Mouse (Mus musculus): ENCODE data around the gene Mansc1.

Mansc1 gene

DNA sequence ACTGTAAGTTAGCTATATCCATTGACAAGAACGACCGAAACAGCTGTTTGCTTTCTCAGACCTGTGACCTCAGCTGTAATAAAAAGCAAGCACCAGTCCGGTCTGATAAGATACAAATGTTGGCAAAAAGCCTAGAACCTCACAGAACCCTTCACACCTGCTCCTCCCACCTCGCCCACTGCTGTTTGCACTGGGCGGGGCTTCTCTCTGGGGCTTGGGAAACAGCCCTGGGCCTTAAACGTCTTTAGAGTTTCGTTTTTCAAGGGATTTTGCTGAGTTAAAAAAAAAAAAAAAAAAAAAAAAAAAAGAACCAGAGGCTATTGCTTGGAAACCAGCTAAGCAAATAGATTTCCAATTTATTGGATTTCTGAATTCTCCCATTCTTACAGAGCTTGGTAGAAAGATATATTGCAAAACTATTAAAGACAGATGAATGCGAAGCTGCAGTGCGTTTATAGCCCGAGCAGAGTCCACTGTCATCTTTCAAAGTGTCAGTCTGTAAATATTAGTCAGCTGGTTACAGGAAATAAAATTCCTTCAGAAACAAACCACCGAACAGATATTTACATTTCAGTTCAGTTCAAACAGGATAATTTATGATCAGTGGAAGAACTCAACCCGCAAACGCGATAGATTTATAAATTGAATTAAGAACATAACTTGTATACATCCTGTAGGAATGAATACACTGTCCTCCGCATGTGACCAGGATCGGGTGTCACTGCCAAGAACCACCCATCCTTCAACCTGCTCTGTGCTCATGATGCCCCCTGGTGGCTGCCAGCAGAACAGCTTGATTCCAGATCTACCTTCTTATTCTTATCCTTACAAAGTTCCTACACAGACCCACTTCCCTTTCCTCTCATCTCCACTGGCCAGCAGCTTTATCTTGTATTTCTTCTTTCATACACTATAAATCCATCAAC is 17.3 kb downstream of the Mansc1 start:
- POLR2A ChIA-PET = interaction anchor here in 3 of 4 experiments (0.5 to 2.4 kb wide), 13 partner anchors 11 to 292 kb away, joined by 3 to 14 read pairs (median 4); no protein-coding TSS in a partner anchor
- CTCF ChIA-PET = interaction anchor here (0.5 to 1.6 kb wide), 29 partner anchors 10 to 706 kb away, joined by 3 to 8 read pairs (median 3); partner anchors contain the start of gene Mansc1 (in 1 of the 4)

DNA sequence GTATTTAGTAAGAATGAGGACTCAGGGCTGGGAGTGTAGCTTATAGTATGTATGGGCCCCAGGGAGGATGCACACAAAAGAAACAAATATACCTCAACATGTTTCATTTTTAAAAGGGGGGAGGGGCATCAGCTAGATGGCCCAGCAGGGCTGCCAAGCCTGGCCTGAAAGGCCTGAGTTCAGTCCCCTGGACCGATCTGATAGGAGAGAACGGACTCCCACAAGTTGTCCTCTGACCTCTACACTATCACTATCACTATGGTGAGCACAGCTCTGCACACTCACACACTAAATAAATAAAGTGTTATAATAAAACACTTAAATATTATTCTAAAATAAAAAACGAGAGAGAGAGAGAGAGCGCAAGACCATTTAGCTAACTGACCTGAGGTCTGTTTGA is 18.0 kb downstream of the Mansc1 start:
- CTCF ChIA-PET = interaction anchor here in 3 of 4 experiments (0.5 to 1.5 kb wide), 12 partner anchors 11 to 229 kb away, joined by 3 to 5 read pairs (median 3); no protein-coding TSS in a partner anchor
- POLR2A ChIA-PET = interaction anchor here in 3 of 4 experiments (0.9 to 2.4 kb wide), 12 partner anchors 9 to 175 kb away, joined by 3 to 14 read pairs (median 3); no protein-coding TSS in a partner anchor

DNA sequence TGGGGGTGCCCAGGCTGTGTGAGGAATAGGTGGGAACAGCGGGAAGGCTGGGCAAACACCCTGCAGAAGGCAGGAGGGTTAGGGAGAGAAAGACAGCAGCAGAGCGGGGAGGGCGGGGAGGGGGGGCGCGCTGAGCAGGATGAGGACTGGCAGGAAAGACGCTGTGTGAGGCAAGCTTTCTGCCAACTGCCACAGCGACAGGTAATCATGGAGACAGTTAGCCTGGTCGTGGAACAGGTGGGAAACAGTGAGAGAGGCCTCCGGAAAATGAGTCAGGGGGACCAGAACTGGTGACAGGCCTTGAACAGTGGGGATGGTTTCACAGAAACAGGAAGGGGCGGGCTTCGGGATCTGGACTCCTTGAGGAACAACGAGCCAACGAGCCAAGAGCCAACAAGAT is 20.4 kb downstream of the Mansc1 start:
- CTCF ChIA-PET = interaction anchor here in 2 of 4 experiments (0.6 to 1.0 kb wide), 3 partner anchors 9 to 115 kb away, joined by 3 to 4 read pairs (median 3); no protein-coding TSS in a partner anchor
- POLR2A ChIA-PET = interaction anchor here in 3 of 4 experiments (0.7 to 0.8 kb wide), 3 partner anchors 46 to 225 kb away, joined by 3 to 5 read pairs (median 3); no protein-coding TSS in a partner anchor

GRCm38 (mm10) chr6:134610380-134610779 is 21.9 kb downstream of the Mansc1 start:
- CTCF ChIA-PET = interaction anchor here in 3 of 4 experiments (0.6 to 1.7 kb wide), 4 partner anchors 9 to 11 kb away, joined by 3 to 8 read pairs (median 3); no protein-coding TSS in a partner anchor
- POLR2A ChIA-PET = interaction anchor here in 3 of 4 experiments (0.6 to 1.4 kb wide), 4 partner anchors 9 to 253 kb away, joined by 3 to 6 read pairs (median 4); no protein-coding TSS in a partner anchor

DNA sequence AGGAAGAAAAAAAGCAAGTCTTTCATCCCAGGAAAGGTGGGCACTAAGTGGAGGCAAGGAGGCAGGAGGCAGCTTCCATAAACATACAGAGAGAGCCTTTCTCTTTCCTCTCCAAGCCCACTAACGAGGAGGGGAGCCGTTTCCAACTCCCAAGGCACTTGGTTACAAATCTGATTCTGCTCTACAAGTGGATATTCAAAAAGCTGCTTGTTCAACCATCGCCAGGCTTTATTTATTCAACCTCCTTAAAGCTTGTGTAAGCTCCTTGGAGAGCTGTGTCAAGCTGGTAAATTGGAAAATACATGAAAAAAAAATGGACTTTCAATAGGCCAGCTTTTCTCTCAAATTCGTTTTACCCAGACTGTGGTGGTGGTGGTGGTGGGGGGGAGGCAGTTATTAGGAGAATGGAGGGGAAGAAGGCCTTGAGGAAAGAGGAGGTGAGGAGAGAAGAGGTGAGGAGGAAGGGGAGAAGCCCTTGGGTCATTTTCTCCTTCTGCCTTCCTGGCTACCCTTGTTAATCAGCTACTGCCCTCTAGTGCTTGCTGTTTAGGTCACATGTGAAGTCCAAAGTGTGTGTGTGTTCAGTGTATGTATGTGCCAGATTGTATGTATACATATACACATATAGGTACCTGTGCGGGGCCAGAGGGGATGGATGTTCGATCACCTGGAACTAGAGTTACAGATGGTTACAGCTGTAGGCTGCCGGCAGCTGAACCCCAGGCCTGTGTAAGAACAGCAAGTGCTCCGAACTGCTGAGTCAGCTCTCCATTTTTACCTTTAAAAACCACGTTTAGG is 25.1 kb downstream of the Mansc1 start:
- CTCF ChIA-PET = interaction anchor here (0.5 to 2.0 kb wide), 30 partner anchors 8 to 670 kb away, joined by 3 to 10 read pairs (median 4); no protein-coding TSS in a partner anchor

GRCm38 (mm10) chr6:134606540-134606939 is 25.7 kb downstream of the Mansc1 start:
- POLR2A ChIA-PET = interaction anchor here in 2 of 4 experiments (0.7 to 2.4 kb wide), 5 partner anchors 15 to 367 kb away, joined by 3 to 8 read pairs (median 3); no protein-coding TSS in a partner anchor
- CTCF ChIA-PET = interaction anchor here (0.6 to 2.0 kb wide), 15 partner anchors 7 to 669 kb away, joined by 3 to 10 read pairs (median 5); no protein-coding TSS in a partner anchor

More for the DNA sequence above, 25.1 kb downstream of the Mansc1 start:
- POLR2A ChIA-PET = interaction anchor here (0.5 to 2.4 kb wide), 15 partner anchors 12 to 193 kb away, joined by 3 to 8 read pairs (median 3); no protein-coding TSS in a partner anchor

DNA sequence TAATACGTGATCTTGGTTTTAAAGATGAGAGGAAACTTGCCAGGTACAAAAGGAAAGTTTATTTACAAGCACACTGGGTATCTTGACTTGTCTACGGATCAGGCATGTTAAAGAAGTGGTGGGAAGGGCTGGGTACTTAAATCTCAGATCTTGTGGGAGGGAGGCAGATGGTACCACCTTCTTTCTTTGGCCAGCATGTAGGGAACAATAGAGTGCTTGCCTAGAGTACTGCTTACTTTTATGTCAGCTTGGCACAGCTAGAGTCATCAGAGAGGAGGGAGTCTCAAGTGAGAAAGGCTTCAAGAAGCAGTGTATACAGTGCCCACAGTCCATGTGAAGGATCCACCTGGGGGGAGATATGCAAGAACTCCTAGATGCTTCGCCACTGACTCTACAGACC is 27.1 kb downstream of the Mansc1 start:
- ChIA-PET POLR2A (interaction anchor here in 2 of 4 experiments (0.6 to 1.0 kb wide), 2 partner anchors 9 to 254 kb away, joined by 3 read pairs; no protein-coding TSS in a partner anchor), CTCF (interaction anchor here in 1 of 4 experiments (0.5 to 1.2 kb wide), 2 partner anchors 16 to 39 kb away, joined by 3 read pairs; no protein-coding TSS in a partner anchor)

GRCm38 (mm10) chr6:134602371-134603003 is 29.8 kb downstream of the Mansc1 start:
- POLR2A ChIA-PET = interaction anchor here in 2 of 4 experiments (0.6 to 2.0 kb wide), 3 partner anchors 12 to 274 kb away, joined by 3 to 14 read pairs (median 9); partner anchors contain the start of gene Lrp6 (in 1 of the 2)
- CTCF ChIA-PET = interaction anchor here in 1 of 4 experiments (0.7 kb wide), 1 partner anchor 15 kb away, joined by 3 read pairs; no protein-coding TSS in a partner anchor

GRCm38 (mm10) chr6:134601766-134602165 is 30.5 kb downstream of the Mansc1 start:
- CTCF ChIA-PET = interaction anchor here (0.5 to 1.4 kb wide), 7 partner anchors 9 to 161 kb away, joined by 3 to 5 read pairs (median 3); no protein-coding TSS in a partner anchor
- POLR2A ChIA-PET = interaction anchor here in 3 of 4 experiments (0.6 to 2.0 kb wide), 12 partner anchors 9 to 273 kb away, joined by 3 to 14 read pairs (median 4); partner anchors contain the start of gene Lrp6 (in 1 of the 3)

GRCm38 (mm10) chr6:134601130-134601529 is 31.2 kb downstream of the Mansc1 start:
- ChIA-PET CTCF (interaction anchor here (0.6 to 1.4 kb wide), 5 partner anchors 10 to 356 kb away, joined by 3 to 5 read pairs (median 3); no protein-coding TSS in a partner anchor), POLR2A (interaction anchor here in 3 of 4 experiments (0.6 to 2.0 kb wide), 15 partner anchors 10 to 396 kb away, joined by 3 to 14 read pairs (median 4); partner anchors contain the start of gene Lrp6 (in 1 of the 3))

DNA sequence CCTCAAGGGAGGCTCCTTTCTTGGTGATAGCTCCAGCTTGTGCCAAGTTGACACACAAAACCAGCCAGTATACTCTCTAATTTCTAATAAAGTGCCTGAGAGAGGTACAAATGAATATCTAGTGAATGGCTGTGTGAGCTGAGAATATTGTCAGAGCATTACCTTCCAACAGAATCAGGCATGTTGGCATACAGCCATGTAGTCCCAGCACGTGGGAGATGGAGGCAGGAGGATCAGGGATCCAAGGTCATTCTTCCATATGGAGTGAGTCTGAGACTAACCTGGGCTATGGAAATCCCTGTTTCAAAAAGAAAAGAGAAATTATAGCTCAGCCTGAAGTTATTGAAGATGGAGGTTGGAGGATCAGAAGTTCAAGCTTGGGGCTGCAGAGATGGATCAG is 33.0 kb downstream of the Mansc1 start:
- ChIA-PET CTCF (interaction anchor here in 2 of 4 experiments (0.6 to 0.9 kb wide), 2 partner anchors 8 to 12 kb away, joined by 5 to 8 read pairs; no protein-coding TSS in a partner anchor), POLR2A (interaction anchor here in 2 of 4 experiments (0.6 to 1.0 kb wide), 4 partner anchors 13 to 244 kb away, joined by 3 read pairs; no protein-coding TSS in a partner anchor)

DNA sequence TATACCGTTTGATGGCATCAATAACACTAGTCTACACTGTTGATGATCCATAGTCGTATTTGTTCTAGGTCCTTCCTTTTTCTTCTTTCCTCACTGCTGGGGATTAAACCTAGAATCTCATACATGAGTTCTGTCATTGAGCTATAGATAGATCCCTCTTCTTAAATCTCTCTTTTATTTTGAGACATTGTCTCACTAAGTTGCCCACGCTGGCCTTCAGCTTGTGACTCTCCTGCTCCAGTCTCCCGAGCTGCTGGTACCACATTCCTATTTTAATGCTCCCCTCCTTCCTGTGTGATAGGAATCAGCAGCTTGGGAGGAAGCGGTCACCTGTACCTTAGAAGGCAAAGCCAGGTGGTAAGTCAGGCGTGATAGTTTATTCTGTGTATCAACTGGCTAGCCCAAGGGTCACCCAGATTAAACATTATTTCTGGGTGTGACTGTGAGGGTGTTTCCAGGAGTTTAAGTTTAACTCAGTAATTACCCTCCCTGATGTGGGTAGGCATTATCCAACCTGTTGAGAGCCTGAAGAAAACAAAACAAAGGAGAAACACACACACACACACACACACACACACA is 34.5 kb downstream of the Mansc1 start:
- ChIA-PET CTCF (interaction anchor here in 1 of 4 experiments (0.6 kb wide), 1 partner anchor 16 kb away, joined by 6 read pairs; no protein-coding TSS in a partner anchor), POLR2A (interaction anchor here in 2 of 4 experiments (0.7 kb wide), 2 partner anchors 18 to 223 kb away, joined by 3 to 4 read pairs; no protein-coding TSS in a partner anchor)

GRCm38 (mm10) chr6:134594569-134595442 is 37.5 kb downstream of the Mansc1 start:
- CTCF ChIA-PET = interaction anchor here in 3 of 4 experiments (0.6 to 1.0 kb wide), 3 partner anchors 12 to 387 kb away, joined by 3 to 7 read pairs (median 6); no protein-coding TSS in a partner anchor

GRCm38 (mm10) chr6:134591614-134592013 is 40.7 kb downstream of the Mansc1 start:
- CTCF ChIA-PET = no interaction called here

More at GRCm38 (mm10) chr6:134594569-134595442, 37.5 kb downstream of the Mansc1 start:
- POLR2A ChIA-PET = interaction anchor here in 2 of 4 experiments (0.6 to 1.3 kb wide), 4 partner anchors 16 to 573 kb away, joined by 3 to 7 read pairs (median 3); no protein-coding TSS in a partner anchor

DNA sequence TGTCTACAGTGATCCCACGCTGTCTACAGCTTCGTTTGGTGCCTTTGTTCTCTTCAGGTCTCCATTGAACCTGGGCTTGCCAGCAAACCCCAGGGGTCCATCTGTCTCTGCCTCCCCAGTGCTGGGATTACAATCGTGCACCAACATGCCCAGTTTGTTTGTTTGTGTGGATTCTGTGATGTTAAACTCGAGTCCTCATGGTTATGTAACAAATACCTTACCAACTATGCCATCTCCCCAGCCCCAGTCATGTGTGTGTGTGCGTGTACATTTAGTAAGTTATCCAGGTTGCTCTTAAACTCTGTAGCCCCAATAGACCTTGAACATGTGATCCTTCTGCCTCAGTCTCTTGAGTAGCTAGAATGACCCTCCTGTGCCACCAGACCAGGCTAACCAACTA is 46.0 kb downstream of the Mansc1 start:
- ChIA-PET POLR2A (interaction anchor here in 2 of 4 experiments (0.5 to 2.2 kb wide), 5 partner anchors 13 to 36 kb away, joined by 3 to 5 read pairs (median 4); no protein-coding TSS in a partner anchor), CTCF (no interaction called here)

More at GRCm38 (mm10) chr6:134591614-134592013, 40.7 kb downstream of the Mansc1 start:
- POLR2A ChIA-PET = interaction anchor here in 2 of 4 experiments (1.2 to 1.6 kb wide), 3 partner anchors 10 to 51 kb away, joined by 3 to 5 read pairs (median 3); no protein-coding TSS in a partner anchor

Measured in embryonic stem cell, embryonic (primary cell).